12 mouse cellular contexts compared by ENCODE assay signal in genomic region chr17:84756090-84756489, GRCm38 (mm10). TPM values are rescaled to one million over a fixed set of nuclear protein-coding genes. Genes with fewer than 3 reads are reported as not detected.
DNase-seq lines count a peak whose midpoint lies in the region; ATAC-seq and TF ChIP-seq lines count a peak whose summit lies in the region.
"Had no signal": no experiment of that assay in that cellular context is flagged by ENCODE, and none has a peak within 500 bp of the region (broad histone marks: within the 10 kb centered on the region; RNA-seq: fewer than 3 reads in every experiment).

No protein-coding gene starts in this region.

- no peak overlapping the region for H3K9ac ChIP-seq in intestine, postnatal 0 days (ENCODE audit: low read depth, low read length)
- H3K9ac ChIP-seq in intestine, embryonic 16.5 days (ENCODE audit: low read depth, low read length) = no peak overlapping the region
- H3K9ac ChIP-seq: heart, embryonic 13.5 days; limb, embryonic 15.5 days had no signal

- peaks cover 19% of the 10 kb centered on the region; the same call in 1 of the 2 replicates for H3K36me3 ChIP-seq in intestine, postnatal 0 days (ENCODE audit: control insufficient read depth, insufficient read depth)
- no peaks in the 10 kb centered on the region for H3K36me3 ChIP-seq in intestine, embryonic 16.5 days (ENCODE audit: control insufficient read depth, insufficient read depth, low read length)

- H3K4me2 ChIP-seq in intestine, postnatal 0 days (replicated peaks; ENCODE audit: low read depth) = no peak overlapping the region
- no peak overlapping the region for H3K4me2 ChIP-seq in intestine, embryonic 16.5 days (ENCODE audit: low read depth, low read length)
- H3K4me2 ChIP-seq: heart, embryonic 13.5 days; limb, embryonic 15.5 days had no signal

- no peak for ATAC-seq in intestine, postnatal 0 days
- ATAC-seq in intestine, embryonic 16.5 days = no peak
- ATAC-seq in activated CD4-positive, CD25-positive, alpha-beta regulatory T cell, adult 4 months = no peak

- 58% methylated on average over 2 of the region's 2 CpGs for WGBS in intestine, postnatal 0 days
- WGBS in intestine, embryonic 16.5 days = 76% methylated on average over 2 of the region's 2 CpGs

- no peak overlapping the region for H3K27ac ChIP-seq in intestine, postnatal 0 days (ENCODE audit: low read depth, low read length)
- no peak overlapping the region for H3K27ac ChIP-seq in intestine, embryonic 16.5 days (ENCODE audit: low read length)
- H3K27ac ChIP-seq: heart, embryonic 13.5 days; limb, embryonic 15.5 days had no signal

- peak; percentile 33 for DNase-seq in right cerebral cortex, postnatal 4 days
- no peak for DNase-seq in right cerebral cortex, postnatal 36 days (ENCODE audit: low spot score in 2 of 2)
- DNase-seq in c-Kit-positive CD71-positive TER-119-negative erythroid progenitor cells, embryonic 14.5 days (ENCODE audit: low read depth) = peak; percentile 39
- DNase-seq in thymus, postnatal 25 days = peak; percentile 12
- DNase-seq in cerebellum, postnatal 4 days (ENCODE audit: low spot score in 2 of 2) = no peak
- DNase-seq: cerebellum, adult 8-10 months; right cerebral cortex, postnatal 14 days had no signal

- H3K27me3 ChIP-seq in intestine, postnatal 0 days (replicated peaks; ENCODE audit: control insufficient read depth, insufficient read depth, low read length) = no peaks in the 10 kb centered on the region
- no peaks in the 10 kb centered on the region for H3K27me3 ChIP-seq in intestine, embryonic 16.5 days (replicated peaks; ENCODE audit: control insufficient read depth, insufficient read depth, low read length)
- H3K27me3 ChIP-seq: heart, embryonic 13.5 days; limb, embryonic 15.5 days had no signal

- no peak overlapping the region for H3K4me3 ChIP-seq in intestine, postnatal 0 days (ENCODE audit: low read depth, low read length)
- no peak overlapping the region for H3K4me3 ChIP-seq in intestine, embryonic 16.5 days (ENCODE audit: low read length)
- H3K4me3 ChIP-seq: heart, embryonic 13.5 days; limb, embryonic 15.5 days had no signal

- H3K9me3 ChIP-seq in intestine, postnatal 0 days (ENCODE audit: control insufficient read depth) = no peaks in the 10 kb centered on the region
- no peaks in the 10 kb centered on the region for H3K9me3 ChIP-seq in intestine, embryonic 16.5 days (ENCODE audit: control insufficient read depth, low read length)
- H3K9me3 ChIP-seq: heart, embryonic 13.5 days; limb, embryonic 15.5 days had no signal

- TF ChIP-seq CTCF in intestine, postnatal 0 days (IDR thresholded peaks at IDR 0.05; ENCODE audit: low read depth) = peak; percentile 51

- H3K4me1 ChIP-seq in intestine, postnatal 0 days (replicated peaks; ENCODE audit: control insufficient read depth, insufficient read depth, low read length) = 0 out of 2 replicates have a peak, but pooled peaks cover 6% of the 10 kb centered on the region
- 0 out of 2 replicates have a peak, but pooled peaks cover 4% of the 10 kb centered on the region for H3K4me1 ChIP-seq in intestine, embryonic 16.5 days (ENCODE audit: control insufficient read depth, insufficient read depth, low read length)
- H3K4me1 ChIP-seq: limb, embryonic 15.5 days had no signal

RNA-seq across cellular contexts. Expression of gene Lrpprc, which starts 34.5 kb away (rescaled TPM):
- 15.3 and 15.9 TPM in 2 replicates for polyA plus RNA-seq in intestine, postnatal 0 days (2015; fragmentation: Nextera tagmentation; extraction: Ambion mirVana)
- polyA plus RNA-seq in intestine, embryonic 16.5 days (2015; fragmentation: Nextera tagmentation; extraction: Ambion mirVana) = 54.5 and 55.6 TPM in 2 replicates
- 10 to 100 TPM in 1 of 2 experiments, 1 to 10 TPM in 1; 7.6 to 10.5 TPM for polyA plus RNA-seq in activated CD4-positive, CD25-positive, alpha-beta regulatory T cell, adult 4 months (2017; shearing (Covaris generic))

Comparison
In these comparisons a context has a peak if more than half of its experiments do, and no peak if none do; other contexts are left out.
1. DNase-seq: peak in right cerebral cortex, postnatal 4 days (single experiment), c-Kit-positive CD71-positive TER-119-negative erythroid progenitor cells, embryonic 14.5 days (single experiment) and thymus, postnatal 25 days (single experiment); none in right cerebral cortex, postnatal 36 days (0 of 2) and cerebellum, postnatal 4 days (0 of 2).